Mouse (Mus musculus): ENCODE results near the gene Eci1.
A peak's percentile ranks its signal among the peaks of the same experiment; 100 is the strongest.

Gene Eci1

DNA sequence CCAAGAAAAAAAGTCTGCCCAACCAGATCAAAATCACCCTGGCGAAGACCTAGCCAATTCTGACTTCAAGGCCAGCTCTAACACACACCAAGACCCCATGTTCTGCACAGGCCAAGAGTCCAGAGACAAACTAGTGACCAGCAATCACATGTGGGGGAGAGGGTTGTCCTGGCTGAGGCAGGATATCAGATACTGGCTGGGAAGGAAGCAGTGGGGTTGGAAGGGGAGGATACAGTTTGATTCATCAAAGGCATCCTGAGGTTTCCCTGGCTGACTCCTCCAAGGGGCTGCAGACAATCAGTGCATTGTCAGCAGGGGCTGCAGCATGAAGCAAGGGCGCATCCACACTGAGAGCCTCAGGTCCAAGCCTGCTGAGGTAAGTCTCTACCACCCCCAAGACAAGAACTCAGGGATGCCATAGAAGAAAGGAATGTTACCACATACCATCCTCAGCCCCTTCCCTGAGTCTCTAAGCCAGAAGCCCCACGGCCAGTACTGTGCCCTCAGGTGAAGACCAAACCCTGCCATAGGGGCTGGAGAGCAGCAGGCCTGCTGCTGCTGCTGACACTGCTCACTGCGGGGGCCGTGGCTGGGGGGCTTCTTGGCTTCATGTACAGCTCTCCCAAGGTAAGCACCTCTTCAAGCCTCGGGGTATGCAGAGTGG lies 47.3 kb downstream of the Eci1 start, which contains the start of gene Bricd5:
TSS of gene Bricd5 (plus strand) at position 273 of the 664 bp plus-strand sequence.
- no peak for DNase-seq (ENCODE audit: low spot score)

- no peak for DNase-seq (ENCODE audit: low spot score)
These were observed 48.1 kb downstream of the Eci1 start for GRCm38 (mm10) chr17:24474557-24474956.

DNA sequence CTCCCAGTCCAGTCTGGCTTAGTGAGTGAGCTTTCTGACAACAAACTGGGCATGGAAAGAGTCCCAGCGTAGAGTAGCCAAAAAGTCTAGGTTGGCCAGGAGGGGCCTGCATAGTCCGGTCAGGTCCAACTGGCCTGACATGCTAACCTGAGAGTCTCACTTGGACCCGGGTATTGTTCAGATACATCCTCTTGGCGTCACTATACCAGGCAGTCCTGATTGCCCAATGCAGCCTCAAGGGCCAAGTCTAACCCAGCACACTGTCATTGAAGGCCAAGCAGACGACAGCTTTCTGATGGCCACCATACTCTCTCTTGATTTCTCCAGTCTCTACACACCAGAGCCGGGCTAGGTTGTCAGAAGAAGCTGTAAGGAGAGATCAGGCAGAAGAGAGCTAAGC lies 49.1 kb downstream of the Eci1 start:
- DNase-seq (ENCODE audit: low spot score) = no peak

GRCm38 (mm10) chr17:24476022-24476776 lies 49.8 kb downstream of the Eci1 start:
- no peak for DNase-seq (ENCODE audit: low spot score)

- no peak for DNase-seq (ENCODE audit: low spot score)
These were observed 50.9 kb downstream of the Eci1 start for GRCm38 (mm10) chr17:24477053-24477984.

GRCm38 (mm10) chr17:24477985-24478600 lies 51.7 kb downstream of the Eci1 start:
- DNase-seq (ENCODE audit: low spot score) = no peak

DNA sequence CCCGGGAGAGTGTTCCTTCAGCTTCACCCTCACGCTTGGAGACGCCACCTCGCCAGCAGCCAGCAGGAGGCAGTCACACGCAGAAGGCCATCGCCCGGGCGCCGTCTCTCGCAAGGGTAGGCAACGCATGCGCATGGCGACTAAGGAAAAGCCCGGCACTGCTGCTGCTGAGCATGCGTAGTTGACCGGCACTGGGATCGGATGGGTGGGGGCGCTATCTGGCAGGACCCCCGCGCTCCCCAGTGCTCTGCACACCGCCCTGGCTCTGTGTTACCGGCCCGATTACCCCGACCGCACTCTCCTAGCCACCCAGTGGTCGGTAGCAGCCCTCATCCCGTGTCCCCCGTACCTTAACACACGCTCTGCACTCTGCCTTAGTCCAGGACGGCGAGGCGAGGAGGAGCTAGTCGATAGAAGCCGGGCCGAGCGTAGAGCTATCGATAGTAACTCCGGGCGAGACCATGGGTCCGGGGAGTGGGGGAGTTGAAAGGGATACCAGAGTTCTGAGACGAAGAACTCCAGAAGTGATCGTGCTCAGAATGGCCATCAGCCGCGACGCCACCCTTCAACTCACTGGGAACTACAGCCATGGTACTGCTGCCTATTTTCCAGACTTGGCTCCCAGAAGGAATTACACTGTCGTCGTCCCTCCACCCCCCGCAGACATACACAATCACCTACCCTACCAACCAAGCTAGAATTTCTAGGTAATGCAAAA lies 52.4 kb downstream of the Eci1 start, which contains the start of gene Mlst8:
TSS of gene Mlst8 (minus strand) at position 416 of the 718 bp plus-strand sequence.
- peak; percentile 99 for DNase-seq (ENCODE audit: low spot score)

- no peak for DNase-seq (ENCODE audit: low spot score)
These were observed 53.0 kb downstream of the Eci1 start for GRCm38 (mm10) chr17:24479431-24479830.

DNA sequence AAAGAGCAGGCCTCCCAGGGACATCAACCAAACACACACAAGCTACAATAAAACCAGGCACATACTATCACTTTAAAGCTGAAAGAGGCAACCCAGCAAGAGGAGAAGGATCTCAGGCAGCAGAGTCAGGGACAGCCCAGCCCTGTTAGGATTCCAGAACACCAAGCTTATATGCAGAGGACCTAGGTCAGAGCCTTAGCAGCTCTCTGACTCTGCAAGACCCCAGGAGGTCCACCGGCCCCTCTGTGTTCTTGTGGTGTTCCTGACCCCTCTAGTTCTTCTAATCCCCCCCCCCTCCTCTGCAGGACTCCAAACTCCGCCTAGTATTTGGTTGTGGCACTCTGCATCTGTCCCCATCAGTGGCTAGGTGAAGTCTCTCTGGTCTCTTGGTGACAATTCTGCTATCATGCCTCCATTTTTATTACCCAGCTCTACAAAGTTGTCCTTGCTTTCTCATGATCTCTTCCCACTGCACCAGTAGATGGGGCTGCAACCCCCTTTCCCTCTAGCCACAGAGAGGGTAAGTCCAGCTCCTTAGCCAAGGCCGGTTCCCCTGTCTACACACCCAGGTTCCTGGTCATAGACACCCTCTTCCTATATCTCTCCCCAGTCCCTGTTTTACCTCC lies 53.9 kb downstream of the Eci1 start:
- DNase-seq (ENCODE audit: low spot score) = no peak

DNA sequence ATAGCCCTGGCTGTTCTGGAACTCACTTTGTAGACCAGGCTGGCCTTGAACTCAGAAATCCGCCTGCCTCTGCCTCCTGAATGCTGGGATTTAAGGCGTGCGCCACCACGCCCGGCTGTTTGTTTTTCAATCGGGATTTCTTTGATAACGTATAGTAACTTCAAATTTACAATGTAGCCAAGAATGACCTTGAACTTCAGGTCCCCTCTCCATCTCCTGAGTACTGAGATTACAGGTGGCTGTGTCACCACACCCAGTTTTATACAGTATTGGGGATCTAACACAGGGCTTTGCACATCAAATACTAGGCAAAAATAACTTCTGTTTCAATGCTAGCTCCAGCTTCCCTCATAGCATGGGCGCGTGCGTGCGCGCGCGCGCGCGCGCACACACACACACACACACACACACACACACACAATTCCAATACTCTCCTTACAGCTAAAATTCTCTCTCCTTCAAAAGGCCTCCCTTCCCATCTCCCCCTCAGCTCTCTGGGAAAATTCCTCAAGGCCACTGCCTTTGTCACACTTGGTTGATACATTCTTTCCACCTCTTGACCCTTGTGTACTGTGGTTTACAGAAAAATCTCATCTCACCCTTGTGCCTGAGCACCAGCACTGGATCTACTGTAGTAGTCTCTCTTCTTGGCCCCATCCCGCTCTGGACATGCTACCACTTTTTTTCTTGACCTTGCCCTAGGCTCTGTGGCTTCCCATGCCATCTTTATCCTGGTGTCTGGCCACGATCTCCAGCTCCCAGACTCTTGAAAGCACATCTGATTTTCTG lies 54.8 kb downstream of the Eci1 start:
- no peak for DNase-seq (ENCODE audit: low spot score)

- DNase-seq (ENCODE audit: low spot score) = no peak
These were observed 57.1 kb downstream of the Eci1 start for GRCm38 (mm10) chr17:24483495-24483894.

GRCm38 (mm10) chr17:24485090-24485860 lies 58.8 kb downstream of the Eci1 start:
- DNase-seq (ENCODE audit: low spot score) = no peak

- peak; percentile 75 for DNase-seq (ENCODE audit: low spot score)
These were observed 61.8 kb downstream of the Eci1 start, which contains the start of gene Caskin1 for GRCm38 (mm10) chr17:24488186-24488661. Gene Caskin1, plus strand, starts transcription at chr17:24488601.

- peak; percentile 78 for DNase-seq (ENCODE audit: low spot score)
These were observed 62.3 kb downstream of the Eci1 start for GRCm38 (mm10) chr17:24488662-24489264.
